Mouse (Mus musculus): ENCODE measurements at regions not wholly inside any gene's neighbourhood (a gene's known extent, or its start where the extent isn't known, plus 50 kb on each side); places are given as distances from the start of the nearest gene placed in this dataset.

DNA sequence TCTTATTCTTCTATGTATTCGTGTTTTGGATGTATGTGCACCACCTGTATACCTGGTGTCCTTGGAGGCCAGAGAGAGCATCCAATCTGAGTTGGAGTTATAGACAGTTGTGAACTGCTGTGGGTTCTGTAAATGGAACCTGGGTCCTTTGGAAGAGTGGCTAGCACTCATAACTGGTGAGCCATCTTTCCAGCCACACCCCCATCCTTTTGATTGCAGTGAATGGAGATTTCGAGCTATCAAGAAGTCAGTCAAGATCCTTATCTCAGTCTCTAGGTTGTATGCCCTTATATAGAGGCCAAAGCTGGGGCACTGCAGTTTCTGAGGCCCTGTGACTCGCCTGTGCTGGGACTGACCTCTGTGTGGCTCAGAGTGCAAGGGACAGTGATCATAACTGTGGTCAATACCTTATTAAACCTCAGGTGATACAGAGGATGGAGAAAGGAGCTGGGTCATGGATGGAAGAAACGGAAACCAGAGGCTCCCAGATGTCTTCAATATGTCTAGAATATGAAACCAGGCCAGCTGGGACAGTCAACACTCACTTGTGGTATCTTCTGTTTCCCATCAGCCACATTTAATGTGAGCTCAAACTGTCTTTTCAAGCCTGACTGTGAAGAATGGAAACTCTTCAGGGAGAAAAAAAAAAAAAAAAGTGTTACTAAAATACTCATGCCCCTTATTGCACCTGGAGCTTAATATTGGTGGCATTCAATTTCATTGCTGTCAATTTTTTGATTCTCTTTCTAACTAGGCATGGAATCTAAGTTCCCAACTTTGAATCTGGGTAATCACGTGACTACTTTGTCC is 86.2 kb upstream of the Cpm start:
- in situ Hi-C loops (cut with MseI, MboI): no loop called here

GRCm38 (mm10) chr10:117542351-117542750 is 86.9 kb upstream of the Cpm start:
- in situ Hi-C loops (cut with MseI, MboI): no loop called here

DNA sequence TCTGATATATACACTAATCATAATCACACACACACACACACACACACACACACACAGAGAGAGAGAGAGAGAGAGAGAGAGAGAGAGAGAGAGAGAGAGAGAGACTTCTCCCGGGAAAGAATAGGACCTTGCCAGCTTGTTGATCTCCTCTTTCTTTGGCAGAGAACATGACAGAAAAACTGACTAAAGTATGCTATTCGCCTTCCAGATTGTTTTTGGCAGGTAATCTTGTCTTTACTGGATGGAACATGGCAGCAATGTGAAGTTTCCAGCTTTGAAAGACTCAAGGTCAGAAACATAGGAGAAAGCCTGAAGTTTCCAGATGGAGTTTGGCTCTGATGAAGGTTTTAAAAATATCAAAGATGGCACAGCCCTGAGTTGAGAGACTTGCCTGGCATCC is 87.8 kb upstream of the Cpm start:
- in situ Hi-C loops (cut with MseI, MboI): no loop called here

- in situ Hi-C loops (cut with MseI, MboI): no loop called here
Observed at GRCm38 (mm10) chr10:117540747-117541398, 88.4 kb upstream of the Cpm start.

- in situ Hi-C loops (cut with MseI, MboI): no loop called here
Observed at GRCm38 (mm10) chr10:117540112-117540594, 89.1 kb upstream of the Cpm start.

- in situ Hi-C loops (cut with MseI, MboI): no loop called here
Observed at GRCm38 (mm10) chr10:117539532-117539931, 89.8 kb upstream of the Cpm start.

GRCm38 (mm10) chr10:117538725-117539124 is 90.6 kb upstream of the Cpm start:
- in situ Hi-C loops (cut with MseI, MboI): no loop called here

DNA sequence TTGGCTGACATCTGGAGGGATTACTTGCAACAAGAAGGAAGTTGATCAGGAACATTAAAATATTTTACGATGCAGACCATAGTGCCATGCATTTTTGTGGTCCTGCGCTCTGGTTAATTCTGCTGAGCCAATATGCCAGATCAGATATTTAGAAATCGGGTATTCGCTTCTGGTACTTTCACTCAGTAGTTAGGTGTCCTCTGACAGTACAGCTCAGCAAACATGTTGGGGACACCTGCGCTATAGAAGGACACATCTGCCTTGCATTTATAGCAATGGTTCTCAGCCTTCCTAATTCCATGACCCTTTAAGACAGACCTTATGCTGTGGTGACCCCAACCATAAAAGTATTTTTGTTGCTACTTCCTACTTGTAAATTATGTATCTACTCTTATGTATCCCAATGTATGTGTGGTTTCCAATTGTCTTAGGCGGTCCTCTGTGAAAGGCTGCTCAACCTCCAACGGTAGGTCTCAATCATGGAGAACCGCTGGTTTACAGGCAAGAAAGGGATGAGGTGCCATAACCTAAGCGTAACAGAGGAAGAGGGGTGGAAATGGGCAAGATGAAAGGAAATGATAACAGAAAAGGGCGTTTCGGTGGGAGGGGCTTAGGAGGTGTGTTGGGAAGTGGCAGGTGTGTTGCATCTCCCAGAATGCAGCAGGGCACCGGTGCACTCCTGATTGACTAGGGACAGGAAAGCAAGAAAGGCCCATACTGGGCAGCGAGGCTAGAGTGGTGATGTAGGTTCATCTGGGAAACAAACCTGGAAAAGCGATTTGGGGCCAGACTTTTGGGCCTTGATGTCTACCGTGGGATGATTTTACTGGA is 92.3 kb upstream of the Cpm start:
- in situ Hi-C loops (cut with MseI, MboI): no loop called here

- in situ Hi-C loops (cut with MseI, MboI): no loop called here
Observed at GRCm38 (mm10) chr10:117535843-117536242, 93.5 kb upstream of the Cpm start.

GRCm38 (mm10) chr10:117534992-117535719 is 94.1 kb upstream of the Cpm start:
- in situ Hi-C loops (cut with MseI, MboI): no loop called here

GRCm38 (mm10) chr10:117534478-117534877 is 94.8 kb upstream of the Cpm start:
- in situ Hi-C loops (cut with MseI, MboI): no loop called here

DNA sequence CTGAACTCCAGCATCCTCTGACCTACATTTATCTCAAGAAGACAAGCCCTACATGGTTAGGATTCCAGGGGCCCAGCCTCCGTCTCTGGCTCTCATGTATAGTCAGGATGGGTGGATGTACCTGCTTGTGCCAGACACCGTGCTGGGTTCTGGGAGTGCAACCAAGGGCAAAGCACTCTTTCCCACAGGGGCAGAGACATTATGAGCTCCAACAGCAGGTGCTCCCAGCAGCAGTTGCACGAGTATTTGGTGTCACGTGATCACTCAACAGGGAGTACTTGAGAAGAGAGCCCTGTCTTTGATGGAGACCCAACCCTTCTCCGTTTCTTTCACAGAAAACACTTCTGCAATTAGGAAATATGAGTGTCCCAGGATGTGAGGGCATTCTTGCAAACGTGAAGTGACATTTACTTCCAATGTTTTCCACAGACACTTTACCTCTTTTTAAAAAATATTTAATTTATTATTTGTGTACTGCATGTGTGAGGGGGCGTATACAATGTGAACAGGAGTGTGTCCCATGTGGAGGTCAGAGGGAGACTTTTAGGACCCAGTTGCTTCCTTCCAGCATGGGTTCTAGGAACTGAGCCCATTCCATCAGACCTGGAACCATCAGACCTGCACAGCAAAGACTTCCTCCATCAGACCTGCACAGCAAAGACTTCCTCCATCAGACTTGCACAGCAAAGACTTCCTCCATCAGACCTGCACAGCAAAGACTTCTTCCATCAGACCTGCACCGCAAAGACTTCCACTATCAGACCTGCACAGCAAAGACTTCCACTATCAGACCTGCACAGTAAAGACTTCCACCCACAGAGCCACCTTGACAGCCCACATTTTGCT is 95.5 kb upstream of the Cpm start:
- in situ Hi-C loops (cut with MseI, MboI): no loop called here

DNA sequence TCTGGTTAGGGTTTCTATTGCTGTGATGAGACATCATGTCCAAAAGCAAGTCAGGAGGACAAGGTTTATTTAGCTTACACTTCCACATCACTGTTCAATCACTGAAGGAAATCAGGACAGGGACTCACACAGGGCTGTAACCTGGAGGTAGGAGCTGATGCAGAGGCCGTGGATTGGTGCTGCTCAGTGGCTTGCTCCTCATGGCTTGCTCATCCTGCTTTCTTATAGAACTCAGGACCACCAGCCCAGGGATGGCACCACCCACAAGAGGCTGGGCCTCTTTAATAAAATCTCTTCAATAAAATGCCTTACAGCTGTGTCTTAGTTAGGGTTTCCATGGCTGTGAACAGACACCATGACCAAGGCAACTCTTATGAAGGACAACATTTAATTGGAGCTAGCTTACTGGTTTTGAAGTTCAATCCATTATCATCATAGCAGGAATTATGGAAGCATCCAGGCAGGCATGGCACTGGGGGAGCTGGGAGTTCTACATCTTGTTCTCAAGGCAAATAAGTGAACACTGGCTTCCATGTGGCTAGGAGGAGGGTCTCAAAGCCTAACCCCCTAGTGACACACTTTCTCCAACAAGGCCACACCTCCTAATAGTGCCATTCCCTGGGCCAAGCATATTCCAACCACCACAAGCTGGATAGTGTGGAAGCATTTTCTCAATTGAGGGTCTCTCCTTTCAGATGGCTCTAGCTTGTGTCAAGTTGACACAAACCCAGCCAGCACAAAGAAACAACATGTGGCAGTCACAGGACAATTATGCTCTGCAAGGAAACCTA is 96.4 kb upstream of the Cpm start:
- in situ Hi-C loops (cut with MseI, MboI): no loop called here

- in situ Hi-C loops (cut with MseI, MboI): no loop called here
Observed at GRCm38 (mm10) chr10:117531798-117532747, 97.2 kb upstream of the Cpm start.

- in situ Hi-C loops (cut with MseI, MboI): no loop called here
Observed at GRCm38 (mm10) chr10:117530859-117531602, 98.3 kb upstream of the Cpm start.

DNA sequence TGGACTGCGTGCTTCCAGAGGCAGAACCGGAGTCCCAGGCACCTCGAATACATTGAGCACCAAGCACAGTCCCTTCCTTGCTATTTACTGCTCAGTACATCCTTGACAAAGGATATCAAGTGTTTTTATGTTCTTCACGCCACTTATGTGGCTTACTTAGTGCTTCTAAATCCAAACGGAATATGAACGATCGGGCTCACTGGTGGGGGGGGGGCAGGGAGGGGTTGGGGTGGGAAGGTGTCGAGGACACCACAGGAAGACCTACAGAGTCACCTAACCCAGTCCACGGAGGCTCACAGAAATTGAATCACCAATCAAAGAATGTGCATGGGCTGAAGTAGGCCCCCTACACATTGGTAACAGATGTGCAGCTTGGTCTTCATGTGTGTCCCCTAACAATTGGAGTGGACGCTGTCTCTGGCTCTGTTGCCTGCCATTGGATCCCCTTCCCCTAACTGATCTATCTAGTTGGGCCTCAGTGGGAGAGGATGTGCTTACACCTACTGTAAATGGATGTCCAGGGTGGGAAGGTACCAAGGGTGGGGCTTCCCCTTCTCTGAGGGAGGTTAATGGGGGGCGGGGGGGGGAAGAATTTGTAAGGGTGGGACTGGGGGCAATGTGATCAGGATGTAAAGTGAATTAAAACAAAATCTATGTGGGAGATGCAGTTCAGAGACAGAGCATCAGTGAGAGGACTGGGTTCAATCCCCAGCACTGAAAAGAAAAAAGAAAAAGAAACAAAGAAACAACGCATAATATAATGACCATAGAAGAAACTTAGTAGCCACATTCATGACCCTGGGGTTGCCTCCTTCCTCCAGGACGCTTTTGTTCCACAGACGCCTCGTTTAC is 99.1 kb upstream of the Cpm start:
- in situ Hi-C loops (cut with MseI, MboI): no loop called here

Measured in mouse trophoblast stem cell (cell line).